Mouse (Mus musculus) spleen, embryonic (tissue): Measurements from ENCODE around the gene Ostn.

Source experiments
- CTCF ChIA-PET: fragments of 350-600 bp; sonication (Branson Sonifier 250); formaldehyde crosslinking; loops from one replicate; lab custom pipeline; 2022; lab: Charles Lee

Ostn gene

DNA sequence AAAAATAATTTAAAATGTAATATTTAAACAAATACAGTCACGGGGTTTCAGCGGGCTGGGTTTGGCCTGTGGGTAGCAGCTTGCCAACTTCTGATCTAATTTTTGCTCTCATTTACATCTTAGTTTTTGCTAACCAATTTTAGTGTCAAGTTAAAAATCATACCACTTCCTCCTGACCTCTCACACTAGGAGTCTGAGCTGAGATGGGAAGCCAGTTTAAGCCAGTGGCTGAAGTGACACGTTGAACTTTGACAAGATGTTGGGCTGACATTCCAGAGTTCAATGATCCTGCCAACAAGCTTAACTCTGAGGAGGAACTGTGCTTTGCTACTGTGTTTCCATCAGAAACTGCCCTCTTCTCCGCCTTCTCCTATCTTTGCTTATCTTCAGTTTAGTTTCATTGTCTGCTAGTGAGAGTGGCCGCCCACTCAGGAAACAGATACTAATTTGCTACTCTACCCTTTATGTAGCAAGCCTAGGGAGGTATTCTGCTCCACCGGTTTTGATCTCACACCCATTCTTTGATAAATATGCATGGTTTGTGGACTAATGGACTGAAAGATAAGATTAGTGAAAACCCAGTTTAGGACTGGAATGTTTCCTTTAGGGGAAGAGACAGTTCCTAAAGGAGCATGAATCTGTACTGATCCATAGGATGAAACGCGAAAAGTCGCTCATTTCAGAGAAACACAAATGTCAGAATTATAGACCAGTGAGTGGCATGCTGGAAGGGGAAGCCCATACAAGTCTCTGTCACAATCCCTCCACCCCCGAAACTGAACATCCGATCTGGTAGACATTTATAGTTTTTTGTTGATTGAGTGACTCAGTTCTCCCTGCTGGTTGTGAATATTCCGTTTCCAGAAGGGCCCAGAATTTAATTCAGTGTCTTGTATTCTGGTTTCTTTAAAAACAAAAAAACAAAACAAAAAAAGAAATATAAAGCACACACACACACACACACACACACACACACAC lies 80.6 kb downstream of the Ostn start:
- CTCF ChIA-PET = no interaction called here

GRCm38 (mm10) chr16:27388761-27389451 lies 81.6 kb downstream of the Ostn start, which contains the start of gene Ccdc50:
Ccdc50 (plus strand) TSS chr16:27388869.
- CTCF ChIA-PET = no interaction called here

GRCm38 (mm10) chr16:27389534-27390282 lies 82.4 kb downstream of the Ostn start:
- CTCF ChIA-PET = no interaction called here

GRCm38 (mm10) chr16:27390306-27390705 lies 83.0 kb downstream of the Ostn start:
- CTCF ChIA-PET = no interaction called here

GRCm38 (mm10) chr16:27391845-27392244 lies 84.6 kb downstream of the Ostn start:
- CTCF ChIA-PET = no interaction called here

DNA sequence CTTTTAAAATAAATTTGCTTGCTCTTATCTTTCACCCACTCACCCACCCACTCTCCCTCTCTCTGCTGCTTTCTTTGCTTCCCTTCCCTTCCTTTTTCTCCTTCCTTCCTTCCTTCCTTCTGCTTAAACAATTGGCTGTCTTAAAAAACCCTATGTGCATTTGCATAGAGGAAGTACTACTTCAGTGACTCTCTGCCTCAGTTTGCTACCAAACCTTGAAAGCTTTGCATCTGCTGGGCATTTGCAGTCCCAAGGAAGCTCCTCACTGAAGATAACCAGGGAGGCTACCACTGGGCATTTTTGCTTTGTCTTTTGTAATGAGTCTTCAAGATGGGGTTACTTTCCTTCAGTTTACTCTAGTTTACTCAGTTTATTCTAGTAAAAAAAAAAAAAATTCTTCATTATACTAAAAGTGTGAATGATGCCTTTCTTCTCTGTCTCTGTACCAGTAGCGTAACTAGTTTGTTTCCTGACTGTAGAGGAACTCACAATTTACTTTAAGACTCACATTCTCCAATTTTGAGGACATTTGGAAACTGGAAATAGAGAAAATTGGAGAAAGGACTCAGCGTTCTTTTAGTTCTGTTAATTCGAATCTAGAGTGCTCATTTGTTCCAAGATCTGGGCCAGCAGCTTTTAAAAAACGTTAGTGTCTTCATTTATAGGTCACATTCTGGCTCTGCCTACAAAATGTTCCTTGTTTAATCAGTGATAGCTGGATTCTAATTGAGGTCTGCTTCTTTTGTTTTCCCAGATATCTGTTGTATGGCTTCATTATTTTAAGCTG lies 88.2 kb downstream of the Ostn start:
- CTCF ChIA-PET = interaction anchor here (0.6 kb wide), 1 partner anchor 27 kb away, joined by 3 read pairs; no protein-coding TSS in a partner anchor

DNA sequence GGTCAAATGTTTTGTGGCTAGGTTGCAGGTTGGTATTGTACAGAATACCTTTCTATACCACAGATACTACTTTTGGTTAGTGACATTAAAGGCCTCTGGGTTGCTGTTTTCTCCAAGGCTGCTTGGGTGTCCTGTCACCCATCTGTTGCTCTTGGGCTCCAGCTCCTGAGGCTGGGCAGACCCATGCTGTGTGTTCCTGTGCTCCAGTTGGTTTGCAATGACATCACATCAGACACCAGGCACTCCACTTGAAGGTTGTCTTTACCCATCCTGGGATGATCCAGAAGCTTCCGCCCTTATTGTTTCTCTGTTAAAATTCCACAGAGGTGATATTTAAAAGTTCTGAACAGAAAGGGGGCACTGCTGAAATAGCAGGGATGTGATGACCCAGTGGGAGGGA lies 89.7 kb downstream of the Ostn start:
- CTCF ChIA-PET = no interaction called here

- CTCF ChIA-PET = no interaction called here
Observed at GRCm38 (mm10) chr16:27399026-27399718, 91.9 kb downstream of the Ostn start.

DNA sequence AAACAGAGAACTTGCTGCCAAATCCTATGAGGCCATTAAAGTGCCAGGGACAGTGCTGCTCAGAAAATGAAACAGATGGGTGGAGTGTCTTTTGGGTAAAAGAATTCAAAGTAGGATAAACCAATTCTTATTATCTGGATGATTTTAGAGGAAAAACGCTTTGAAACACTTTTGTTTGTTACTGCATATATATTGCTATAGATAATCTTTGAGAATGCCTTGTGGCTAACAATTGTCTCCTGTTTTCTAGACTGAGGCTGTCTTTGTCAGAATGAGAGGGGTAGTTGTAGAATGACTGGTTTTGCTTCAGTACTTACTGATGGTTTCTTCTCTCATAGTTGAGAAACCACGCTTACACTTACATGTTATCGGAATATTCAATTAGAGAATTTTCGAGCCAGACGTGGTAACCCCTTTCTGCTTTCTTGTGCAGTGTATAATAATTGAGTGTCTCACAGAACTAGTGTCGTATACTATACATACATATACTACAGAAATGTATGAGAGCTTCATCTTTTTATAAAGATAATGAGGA lies 92.5 kb downstream of the Ostn start:
- CTCF ChIA-PET = no interaction called here
